Mouse (Mus musculus) hindlimb bud, embryonic 11.5 days (tissue): ENCODE data around the gene Nudt15.

Experiments used
- DNase-seq: peaks from one replicate; pipeline ENCODE4 v3.0.0-alpha.2; 2012; ENCODE audit warnings: low read depth, low spot score; ENCODE audit errors: extremely low spot score

Gene Nudt15

DNA sequence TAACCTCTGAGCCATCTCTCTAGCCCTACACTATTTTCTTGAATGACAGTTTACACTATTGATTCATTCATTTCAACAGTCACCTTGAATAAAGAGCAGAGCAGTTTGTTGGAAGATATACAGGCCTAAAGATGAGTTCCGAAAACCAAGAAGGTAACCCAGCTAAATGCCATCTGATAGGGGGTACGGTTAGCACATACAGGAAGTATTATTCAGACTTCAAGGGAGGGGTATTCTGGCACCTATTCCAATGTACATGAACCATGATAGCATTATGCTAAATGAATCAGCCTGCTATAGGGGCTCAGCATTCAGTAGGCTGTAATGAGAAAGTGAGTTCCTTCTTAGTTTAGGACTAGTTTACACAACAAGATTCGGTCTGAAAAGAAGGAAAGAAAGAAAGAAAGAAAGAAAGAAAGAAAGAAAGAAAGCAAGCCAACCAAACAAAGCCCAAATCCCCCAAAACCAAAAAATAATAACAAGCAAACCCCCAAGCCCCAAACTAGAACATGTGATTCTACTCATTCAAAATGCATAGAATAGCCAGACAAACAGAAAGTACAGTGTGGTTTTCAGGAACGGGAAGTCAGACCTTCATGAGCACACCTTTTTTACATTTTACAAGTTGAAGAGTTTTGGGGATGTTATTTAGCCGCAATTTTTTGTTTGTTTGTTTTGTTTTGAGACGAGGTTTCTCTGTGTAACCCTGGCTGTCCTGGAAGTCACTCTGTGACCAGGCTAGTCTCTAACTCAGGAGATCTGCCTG is 39.2 kb downstream of the Nudt15 start:
- no peak for DNase-seq

GRCm38 (mm10) chr14:73507702-73508376 is 40.2 kb downstream of the Nudt15 start:
- no peak for DNase-seq

DNA sequence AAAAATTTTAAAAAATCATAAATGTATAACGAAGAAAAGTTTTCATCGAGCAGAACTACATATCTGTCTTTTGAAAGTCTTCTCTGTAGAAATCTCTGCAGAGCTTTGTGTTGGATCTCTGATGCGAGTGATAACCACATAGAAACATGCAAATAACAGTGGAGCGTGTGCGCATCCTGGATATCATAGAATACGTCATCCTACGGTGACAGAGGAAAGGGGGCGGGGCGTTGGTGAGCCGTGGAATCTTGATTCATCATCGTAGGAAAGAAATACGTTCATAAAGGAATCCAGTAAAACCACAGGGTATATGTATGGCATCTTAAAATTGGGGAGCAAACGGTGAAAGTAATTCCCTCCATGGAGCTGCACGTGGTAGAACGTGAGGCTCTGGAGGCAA is 40.8 kb downstream of the Nudt15 start:
- DNase-seq = no peak

- DNase-seq = no peak
Measured at GRCm38 (mm10) chr14:73506283-73506682, 41.8 kb downstream of the Nudt15 start.

GRCm38 (mm10) chr14:73503237-73503933 is 44.7 kb downstream of the Nudt15 start:
- DNase-seq = no peak

DNA sequence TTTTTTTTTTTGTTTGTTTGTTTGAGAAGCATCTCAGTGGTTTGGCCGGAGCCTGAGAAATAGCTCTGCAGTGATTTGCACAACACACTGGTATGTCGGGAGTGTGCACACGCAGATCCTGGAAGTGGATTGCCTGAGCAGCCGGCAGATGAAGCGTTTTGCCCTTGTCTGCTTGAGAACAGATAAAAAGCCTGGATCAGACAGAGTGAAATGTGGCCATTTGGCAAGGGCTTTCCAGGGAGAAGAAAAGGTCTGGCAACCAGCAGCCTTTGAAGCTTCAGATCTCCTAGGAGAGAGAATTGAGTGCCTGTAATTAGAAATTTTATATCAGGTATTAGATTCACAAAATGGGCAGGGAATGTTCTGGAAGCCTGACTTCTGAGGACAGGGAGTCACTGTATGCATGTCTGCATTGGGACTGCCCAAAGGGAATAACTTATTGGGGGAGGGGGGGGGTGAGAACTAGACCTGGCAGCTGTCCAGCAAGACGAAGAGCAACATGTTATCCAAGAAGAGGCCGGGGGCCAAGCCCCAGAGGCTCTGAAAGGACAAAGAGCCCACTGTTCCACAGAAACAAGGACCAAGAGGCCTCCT is 45.4 kb downstream of the Nudt15 start:
- no peak for DNase-seq

DNA sequence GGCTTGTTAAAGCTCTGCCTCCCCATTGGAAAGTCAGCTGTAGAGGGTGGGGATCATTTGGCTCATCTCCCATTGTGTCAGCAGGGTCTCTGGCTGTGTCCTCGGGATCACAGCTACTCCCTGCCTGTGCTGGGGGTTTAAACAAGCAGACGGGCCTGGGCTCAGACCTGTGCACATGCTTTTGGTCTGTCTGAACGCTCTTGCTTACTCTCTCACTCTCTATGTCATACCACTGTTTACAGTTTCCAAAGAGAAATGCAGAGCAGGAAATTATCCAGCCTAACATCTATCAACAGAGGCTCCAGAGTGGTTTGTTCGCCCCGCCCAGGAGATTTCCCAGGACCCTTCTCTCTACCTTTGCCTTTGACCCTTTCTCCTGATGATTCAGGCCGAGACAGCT is 46.3 kb downstream of the Nudt15 start:
- DNase-seq = no peak

GRCm38 (mm10) chr14:73501283-73501682 is 46.8 kb downstream of the Nudt15 start:
- no peak for DNase-seq

GRCm38 (mm10) chr14:73495753-73496152 is 52.3 kb downstream of the Nudt15 start:
- no peak for DNase-seq

DNA sequence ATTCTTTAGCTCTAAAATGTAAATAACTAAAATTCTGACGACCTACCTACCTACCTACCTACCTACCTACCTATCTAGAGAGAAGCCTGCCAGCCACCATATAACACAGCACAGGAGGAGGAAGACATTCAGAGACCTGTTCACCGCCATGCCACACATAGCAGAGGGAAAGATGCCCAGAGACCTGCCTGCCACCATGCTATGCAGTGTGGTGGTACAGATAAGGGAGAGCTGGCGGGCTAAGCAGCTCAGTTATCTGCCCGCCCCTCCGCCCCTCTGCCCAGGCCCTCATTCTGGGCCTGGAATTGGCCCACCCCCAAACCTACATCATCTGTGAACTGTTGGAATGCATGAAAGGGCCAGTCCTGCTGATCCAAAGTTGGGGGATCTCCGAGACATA is 53.9 kb downstream of the Nudt15 start:
- DNase-seq = no peak

GRCm38 (mm10) chr14:73493356-73493755 is 54.7 kb downstream of the Nudt15 start:
- DNase-seq = no peak

DNA sequence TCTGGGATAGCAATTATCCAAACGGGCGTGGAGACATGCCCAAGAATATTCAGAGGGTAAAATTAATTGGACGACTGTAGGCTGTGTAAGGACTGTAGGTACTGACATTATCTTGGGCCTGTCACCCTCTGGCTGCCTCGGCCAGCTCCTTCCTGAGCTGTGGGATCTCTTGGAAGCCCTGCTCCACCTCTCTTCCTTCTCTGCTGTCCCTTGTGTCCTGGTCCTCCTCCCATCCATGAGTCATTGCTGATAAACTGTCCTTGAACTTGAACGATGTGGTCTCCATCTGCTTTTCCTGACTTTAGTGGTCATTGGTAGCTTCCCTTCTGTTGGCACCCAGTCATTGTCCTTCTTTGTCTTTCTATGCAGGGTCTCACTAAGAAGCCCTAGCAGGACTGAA is 61.4 kb downstream of the Nudt15 start:
- no peak for DNase-seq

DNA sequence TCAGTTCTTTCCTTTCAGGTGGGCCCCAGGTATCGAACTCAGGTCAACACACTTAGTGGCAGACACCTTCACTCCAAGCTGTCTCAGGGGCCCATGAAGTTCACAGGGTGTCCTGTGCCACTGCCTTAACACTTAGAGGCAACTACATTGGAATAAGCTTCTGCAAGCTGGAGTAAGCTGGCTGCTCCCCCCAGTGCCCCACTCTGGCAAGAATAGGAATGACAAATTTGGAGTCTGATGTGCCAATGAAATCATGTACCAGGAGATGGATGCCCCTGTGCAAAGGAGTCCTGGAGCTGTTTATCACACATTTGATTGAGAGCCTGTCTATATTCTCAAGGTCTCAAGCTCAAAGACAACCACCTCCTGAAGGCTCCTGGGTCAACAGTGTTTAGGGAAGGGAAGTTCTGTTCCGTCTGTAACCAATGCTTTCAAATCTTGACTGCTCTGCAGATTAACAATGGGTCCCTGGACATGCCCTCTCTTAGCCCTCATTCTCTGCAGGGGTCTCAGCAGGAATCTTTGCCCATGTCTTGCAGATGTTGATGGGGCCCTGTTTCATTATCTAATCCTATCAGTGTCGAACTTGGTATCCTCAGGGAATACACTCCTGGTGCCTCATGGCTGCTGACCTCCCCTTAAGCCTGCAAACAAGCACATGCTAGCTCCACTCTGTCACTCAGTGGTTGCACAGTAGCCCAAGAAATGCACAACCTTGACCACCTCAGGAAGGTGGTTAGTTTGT is 63.5 kb downstream of the Nudt15 start:
- DNase-seq = no peak

- DNase-seq = no peak
Measured at GRCm38 (mm10) chr14:73483516-73484229, 64.4 kb downstream of the Nudt15 start.

- no peak for DNase-seq
Measured at GRCm38 (mm10) chr14:73479771-73480170, 68.3 kb downstream of the Nudt15 start.

- DNase-seq = no peak
Measured at GRCm38 (mm10) chr14:73478321-73478720, 69.7 kb downstream of the Nudt15 start.

- no peak for DNase-seq
Measured at GRCm38 (mm10) chr14:73477077-73477476, 71.0 kb downstream of the Nudt15 start.

- no peak for DNase-seq
Measured at GRCm38 (mm10) chr14:73476361-73476934, 71.6 kb downstream of the Nudt15 start.

GRCm38 (mm10) chr14:73475506-73475905 is 72.5 kb downstream of the Nudt15 start:
- DNase-seq = no peak

DNA sequence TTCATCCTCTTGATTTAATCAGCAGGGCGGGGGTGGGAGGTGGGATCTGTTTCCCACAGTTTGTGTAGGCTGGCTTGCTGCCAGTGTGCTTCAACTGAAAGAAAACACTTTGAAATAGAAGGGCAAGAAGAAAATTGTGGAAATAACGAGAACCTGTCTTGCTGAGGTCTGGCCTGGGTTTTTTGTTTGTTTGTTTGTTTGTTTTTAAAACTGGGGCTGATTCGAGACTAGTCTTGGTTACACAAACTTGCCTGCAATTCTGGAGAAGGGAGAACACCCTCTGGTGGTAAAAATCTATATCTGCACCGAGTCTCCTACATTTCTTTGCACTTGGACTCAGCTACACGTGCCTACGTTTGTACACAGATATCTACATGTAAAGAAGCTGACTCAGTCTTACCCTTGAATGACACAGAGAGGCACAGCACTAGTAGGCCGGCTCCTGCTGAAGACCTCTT is 73.4 kb downstream of the Nudt15 start:
- DNase-seq = peak; percentile 33
